Mouse (Mus musculus) left cerebral cortex, adult 8-10 months (tissue): ENCODE measurements around the gene Aprt. TPM values are rescaled to one million over a fixed set of nuclear protein-coding genes. Genes with fewer than 3 reads are reported as not detected.

ENCODE experiments used
- DNase-seq, 2 experiments: peaks; one replicate each; pipeline ENCODE4 v3.0.0; 2022; ENCODE audit warnings: low spot score in 2 of 2
- total RNA-seq, 4 experiments: library from RNA; stranded (reverse); gene quantifications; 2 replicates each; pipeline ENCODE4 v1.2.4; 2022

The Aprt gene
- total RNA-seq, result 10 to 100 TPM; 52.8 to 60.2 (median 57.6) TPM

DNA sequence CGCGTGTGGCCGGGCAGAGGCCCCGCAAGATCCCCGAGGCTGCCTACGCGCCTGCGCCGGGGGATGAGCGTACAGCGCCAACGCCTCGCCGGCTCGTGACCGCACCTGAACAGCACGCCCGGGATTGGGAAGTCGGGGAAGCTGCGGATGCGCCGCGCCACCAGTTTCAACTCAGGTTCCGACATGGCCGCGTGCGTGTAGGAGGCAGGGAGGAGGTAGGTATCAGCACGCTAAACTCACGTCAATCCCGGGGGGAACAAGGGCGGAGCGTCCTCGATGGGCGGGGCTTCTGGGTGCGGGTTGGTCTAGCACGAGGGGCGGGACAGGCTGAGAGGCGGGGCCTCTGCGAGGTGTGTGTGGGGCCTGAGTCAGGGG is at the start of gene Aprt:
TSS of gene Aprt (minus strand) at position 262 of the 375 bp plus-strand sequence.
- DNase-seq, result peak; percentile 84 to 94

DNA sequence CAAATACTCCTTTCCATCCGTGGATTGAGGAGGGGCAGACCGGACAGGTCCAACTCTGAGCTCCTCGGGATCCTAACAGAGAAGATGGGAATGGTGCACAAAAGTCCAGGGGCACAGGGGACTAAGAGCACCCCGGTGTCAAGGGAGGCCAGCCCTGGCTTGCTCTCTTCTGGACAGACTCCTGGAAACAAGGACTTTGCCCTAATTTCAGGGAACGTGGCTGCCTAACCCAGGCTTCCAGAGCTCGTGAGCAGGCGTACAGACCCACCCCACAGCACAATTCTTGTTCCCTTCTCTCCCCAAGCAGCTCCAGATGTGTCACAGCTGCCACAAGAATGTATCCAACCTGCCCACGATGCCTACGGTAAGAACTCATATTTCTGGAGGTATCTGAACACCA is 49.1 kb upstream of the Aprt start:
- no peak for DNase-seq

DNA sequence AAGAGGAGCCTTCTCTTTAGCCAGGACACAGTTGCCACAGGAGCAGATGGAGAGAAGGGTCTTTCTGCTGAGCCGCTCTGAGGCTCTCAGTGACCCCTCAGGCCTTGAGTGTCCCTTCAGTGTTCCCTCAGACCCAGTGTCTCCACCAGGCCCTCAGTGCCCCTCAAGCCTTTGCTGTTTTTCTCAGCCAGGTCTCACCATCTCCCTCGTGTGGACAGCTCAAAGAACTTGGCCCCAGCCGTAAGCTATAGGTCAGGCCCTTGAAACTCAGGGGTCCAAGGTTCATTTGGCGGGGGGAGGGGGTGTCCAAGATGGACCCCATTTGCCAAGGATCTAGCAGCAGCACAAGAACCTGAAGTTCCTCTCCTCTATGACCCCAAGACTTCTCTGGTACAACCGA is 47.9 kb upstream of the Aprt start:
- DNase-seq, result no peak

DNA sequence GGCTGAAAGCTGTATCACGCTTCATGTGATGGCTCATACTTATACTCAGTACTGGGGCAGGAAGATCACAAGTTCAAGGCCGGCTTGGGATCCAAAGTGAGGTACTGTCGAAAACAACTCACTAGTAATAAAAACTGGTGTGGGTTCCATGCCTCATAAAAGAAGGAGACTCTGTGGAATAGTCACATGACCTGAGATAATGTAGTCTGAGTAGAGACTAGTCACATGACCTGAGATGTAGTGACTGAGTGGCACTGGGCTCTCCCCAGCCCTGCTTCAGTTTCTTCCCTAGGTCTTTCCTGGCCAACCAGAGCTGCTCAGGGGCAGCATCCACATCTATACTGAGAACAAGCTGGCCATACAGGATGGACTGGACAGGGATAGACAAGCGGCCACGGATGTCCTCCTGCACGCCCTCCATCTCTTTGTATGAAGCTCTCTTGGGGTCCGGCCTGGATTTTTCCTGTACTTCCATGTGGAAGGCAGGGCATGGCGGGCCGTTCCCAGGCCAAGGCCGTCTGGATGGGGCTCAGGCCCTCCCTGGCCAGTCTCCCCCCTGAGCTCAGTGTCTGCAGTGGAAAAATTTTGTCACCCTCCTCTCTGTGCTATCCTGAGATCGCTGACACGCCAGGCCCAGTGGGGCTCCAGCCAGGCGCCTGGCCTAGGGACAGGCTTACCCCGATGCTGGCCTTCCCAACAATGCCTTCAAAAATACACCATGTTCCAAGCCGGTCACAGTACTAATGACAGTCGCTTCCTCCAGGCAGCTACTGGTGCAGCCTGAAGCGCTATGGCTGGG is 47.3 kb upstream of the Aprt start:
- no peak for DNase-seq

DNA sequence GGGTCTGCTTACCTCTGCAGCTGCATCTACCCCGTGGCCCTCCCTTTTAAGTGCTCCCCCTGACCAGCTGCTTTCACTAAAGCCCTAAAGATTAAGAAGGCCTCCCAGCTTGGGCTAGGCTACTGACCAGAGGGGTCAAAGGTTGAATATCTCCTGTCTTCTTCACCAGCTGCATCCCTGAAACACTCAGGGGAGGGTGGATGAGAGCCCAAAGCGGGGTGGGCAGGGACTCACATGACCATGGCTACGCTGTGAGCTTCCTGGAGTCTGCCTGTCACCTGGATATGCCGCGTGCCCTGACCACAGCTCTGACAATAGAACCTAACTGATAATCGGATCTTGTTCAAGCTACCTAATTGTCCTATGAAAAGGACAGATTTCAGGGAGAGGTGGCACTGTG is 46.0 kb upstream of the Aprt start, which contains the start of gene Pabpn1l:
TSS of gene Pabpn1l (minus strand) at position 13 of the 400 bp plus-strand sequence.
- DNase-seq, result no peak

DNA sequence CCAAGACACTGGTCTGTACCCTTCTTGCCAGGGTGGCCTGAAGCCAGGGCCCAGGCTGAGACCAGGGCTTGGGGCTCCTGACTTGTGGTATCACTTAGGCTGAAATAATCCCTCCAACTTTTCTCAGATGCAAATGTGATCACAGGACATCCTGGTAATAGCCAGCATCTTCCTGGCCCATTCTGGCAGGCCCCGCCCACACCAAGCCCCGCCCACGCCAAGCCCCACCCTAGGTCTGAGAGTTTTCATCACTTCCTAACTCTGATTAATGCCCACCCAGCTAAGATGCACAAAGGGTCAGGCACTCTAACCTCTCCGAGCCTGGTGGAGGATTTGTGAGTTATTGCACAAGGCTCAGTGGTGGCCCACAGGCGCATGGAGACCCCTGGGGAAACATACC is 43.7 kb upstream of the Aprt start:
- no peak for DNase-seq

DNA sequence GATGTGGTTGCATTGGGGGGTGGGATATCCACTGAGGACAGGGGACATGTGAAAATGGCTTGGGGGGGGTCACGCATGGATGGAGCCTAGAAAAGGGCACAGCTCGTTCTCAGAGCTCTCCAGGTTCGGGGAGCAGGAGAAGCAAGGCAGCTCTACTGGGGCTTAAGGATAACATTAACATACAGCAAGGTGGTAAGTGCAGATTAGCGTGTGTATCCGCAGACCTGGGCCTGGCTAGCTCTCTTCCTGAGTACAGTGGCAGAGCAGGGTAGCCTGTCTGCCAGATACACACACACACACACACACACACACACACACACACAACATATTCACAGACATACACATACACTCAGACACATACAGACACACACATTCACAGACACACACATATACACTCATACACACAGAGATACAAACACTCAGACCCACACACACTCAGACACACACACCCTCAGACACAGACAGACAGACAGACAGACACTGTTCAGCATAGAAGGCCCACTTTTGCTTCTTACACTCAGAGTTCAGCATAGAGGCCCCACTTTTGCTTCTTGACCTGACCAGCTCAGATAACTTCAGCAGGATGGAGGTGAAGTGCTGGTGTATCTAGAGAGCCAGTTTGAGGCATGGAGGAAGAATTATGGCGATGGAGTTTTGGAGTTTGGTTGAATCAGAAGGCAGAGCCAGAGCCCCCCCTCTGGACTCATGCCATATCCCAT is 42.1 kb upstream of the Aprt start:
- DNase-seq, result no peak

DNA sequence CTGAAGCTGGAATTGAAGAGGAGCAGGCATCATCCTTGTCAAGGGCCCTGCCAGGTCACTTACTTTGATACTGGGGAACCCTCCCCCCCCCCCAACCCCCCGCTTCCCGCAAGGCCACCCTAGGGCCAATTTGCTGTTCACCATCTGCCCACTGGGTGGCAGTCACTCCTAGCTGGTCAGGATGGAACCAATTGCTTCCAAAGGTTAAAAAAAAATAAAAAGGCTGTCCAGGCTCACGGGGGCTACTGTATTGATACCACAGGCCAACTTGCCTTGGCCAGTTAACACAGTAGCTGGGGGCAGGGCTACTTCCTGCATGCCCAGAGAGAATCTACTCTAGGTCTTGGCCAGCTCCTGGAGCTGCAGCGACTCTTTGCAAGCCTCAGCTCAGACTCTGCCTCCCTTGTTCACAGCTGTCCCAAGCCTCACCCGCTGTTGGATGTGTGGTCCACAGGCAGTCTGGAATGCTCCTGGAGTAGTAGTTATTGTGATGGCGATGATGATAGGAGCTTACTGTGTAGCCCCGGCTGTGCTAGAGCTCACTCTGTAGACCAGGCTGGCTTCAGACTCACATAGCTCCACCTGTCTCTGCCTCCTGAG is 41.3 kb upstream of the Aprt start:
- DNase-seq, result peak in 1 of 2 experiments; percentile 71

DNA sequence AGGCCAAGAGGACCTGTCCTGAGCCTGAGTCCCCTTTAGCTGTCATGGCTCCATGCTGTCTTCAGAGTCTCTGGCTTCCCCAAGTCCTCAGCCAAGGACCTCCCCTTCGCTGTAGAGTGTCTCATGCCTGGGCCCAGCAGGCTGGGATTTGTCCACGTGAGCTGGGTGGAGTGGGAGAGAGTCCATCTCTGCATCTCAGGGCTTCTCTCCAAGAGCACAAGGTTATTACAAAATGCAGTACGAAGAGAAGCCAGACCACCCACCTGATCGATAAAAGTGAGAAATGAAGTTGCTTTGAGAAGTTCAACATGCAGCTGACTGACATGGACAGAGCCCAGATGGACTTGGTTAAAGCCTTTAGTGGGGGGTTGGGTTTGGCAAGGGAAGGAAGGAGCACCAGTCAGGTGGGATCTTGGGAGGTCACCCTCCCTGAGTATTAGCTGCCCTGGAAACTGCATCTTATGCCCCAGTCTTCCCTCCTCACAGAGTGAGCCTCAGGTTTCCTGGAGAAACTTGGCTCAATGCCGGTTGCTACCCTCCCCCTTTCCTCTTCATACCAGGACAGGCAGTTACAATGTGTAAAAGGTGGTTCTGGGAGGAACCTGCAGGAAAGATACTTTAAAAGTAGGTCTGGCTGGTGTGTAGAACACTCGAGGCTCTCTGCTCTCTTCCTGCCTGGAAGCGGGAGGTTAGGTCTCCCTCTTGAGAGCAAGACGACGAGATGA is 39.6 kb upstream of the Aprt start:
- no peak for DNase-seq

DNA sequence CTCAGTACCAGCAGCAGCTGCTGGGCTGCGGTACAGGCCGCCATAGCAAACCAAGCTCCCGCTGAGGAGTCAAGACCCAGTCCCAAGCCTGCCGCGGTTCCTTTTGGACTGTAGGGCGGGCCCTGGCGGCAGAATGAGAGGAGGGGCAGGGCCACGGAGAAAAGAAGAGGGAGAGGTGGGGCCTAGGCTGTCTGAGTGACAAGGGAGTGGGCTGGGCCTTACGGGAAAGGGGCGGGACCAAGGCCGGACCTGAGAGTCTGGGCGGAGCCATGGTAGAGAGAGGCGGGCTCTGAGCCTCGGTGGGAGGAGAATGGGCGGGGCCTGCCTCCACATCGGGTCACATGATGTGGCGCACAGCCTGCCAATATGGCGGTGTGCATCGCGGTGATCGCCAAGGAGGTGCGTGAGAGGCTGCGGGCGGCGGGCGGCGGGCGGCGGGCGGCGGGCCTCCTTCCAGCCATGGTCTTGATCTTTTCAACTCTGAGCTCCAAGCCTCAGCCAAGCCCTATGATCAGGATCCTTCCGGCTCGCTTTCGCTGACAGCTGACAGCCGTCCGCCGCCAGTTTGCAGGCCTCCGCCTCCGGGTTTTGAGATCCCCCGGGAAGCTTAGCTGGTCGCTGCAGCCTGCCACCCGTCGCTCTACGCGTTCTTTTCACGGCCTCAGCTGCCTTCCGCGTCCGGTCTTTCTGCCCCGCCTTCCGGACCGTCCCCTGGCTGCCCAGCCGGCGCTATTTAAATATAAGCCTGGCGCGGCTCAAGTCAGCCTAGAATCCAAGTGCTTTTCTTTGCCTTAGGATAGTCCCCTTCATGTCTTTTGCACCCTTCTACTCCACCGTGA is 34.8 kb upstream of the Aprt start, which contains the start of the genes Galns and Trappc2l:
TSS of gene Galns (minus strand) at position 169 of the 839 bp plus-strand sequence.
TSS of gene Trappc2l (plus strand) at position 346 of the 839 bp plus-strand sequence.
- peak; percentile 75 to 94 for DNase-seq

DNA sequence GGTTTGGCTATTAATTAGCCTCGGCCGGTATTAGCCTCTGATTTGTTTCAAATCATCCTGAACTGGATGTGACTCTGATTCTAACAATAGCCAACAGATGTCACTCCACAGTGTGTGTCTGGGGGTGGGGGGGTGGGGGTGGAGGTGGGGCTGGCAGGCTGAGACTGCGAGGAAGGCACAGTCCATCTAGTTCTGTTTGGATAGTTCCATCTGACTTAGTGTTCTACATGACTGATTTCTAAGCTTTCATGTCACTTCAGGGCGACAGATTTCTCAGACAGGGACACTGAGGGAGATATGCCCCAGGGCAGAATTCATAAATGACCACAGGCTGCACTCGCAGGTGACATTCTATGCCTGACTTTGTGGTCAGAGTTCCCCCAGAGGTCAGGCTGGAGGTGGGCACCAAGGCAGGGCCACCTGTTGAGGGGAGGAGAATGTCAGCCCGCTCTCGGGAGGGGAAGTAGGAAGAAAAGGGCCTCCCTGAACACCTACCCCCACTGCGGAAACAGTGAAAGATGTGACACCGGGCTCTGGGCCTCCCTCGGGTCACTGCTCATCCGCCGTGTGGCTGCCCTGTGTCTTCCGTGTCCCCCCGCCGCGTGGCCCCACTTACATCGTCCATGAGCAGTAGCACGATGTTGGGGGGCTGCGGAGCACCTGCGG is 34.0 kb upstream of the Aprt start:
- DNase-seq, result no peak

DNA sequence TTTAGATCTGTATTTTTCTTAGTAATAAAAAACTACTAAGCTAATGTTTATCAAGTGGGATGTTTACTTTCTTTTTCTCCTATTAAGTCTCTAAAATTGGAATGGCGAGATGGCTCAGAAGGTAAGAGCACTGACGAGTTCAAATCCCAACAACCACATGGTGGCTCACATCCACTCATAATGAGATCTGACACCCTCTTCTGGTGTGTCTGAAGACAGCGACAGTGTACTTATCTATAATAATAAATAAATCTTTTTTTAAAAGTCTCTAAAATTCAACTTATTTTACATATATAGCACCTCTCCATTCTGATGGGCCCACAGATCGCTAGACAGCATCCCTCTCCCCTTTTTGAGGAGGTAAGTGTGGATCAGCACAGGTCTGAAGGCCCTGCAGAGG is 33.5 kb upstream of the Aprt start:
- no peak for DNase-seq

DNA sequence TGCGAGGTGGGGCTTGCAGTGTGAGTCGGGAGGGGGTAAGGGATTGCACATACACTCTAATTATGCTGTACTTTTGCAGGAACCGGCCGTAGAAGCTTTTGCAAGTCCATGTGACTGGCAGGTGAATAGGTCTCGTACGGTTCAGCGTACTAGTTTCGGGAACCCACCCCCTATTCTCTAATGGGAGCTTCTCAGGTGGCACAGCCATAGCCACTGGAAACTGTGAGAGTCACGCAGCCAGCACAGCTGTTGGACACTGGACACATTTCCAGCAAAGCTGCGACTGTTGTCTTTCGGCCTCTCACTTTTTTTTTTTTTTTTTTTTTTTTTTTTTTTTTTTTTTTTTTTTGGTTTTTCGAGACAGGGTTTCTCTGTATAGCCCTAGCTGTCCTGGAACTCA is 30.1 kb upstream of the Aprt start:
- no peak for DNase-seq

DNA sequence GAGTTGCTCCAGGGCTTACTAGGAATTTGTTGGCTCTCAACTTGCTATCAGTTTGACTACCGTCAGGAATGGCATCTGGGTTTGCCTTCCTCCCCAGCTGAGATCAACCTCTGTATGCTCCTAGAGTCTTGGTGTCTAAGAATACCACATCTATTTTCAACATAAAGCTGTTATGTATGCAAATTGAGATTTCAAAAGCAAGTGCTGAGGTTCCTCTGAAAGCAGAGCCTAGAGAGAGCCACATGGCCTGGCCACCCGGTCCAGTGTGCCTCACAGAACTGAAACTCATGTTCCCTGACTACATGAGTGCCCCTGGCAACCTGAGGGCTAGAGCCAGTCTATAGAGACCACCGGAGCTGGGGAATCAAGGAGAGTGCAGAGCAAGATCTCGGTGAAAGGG is 28.7 kb upstream of the Aprt start:
- no peak for DNase-seq

DNA sequence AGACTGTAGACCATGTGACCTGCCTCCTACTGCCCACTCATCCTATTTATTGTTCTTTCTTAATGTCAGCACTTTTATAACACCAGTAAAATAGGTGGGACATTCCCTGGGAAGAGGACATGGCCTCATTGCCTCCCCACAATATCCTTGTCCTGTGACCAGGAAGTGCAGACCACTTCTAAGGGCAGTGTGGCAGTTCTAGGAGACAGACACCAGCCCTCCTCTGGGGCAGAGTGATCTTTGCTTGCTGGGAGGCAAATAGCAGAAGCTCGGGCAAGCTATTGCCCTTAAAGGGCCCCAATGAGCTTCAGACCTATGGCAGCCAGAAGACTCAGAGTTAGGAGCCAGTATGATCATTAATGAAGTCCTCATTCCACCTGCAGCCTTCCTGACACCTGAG is 27.9 kb upstream of the Aprt start:
- DNase-seq, result no peak

DNA sequence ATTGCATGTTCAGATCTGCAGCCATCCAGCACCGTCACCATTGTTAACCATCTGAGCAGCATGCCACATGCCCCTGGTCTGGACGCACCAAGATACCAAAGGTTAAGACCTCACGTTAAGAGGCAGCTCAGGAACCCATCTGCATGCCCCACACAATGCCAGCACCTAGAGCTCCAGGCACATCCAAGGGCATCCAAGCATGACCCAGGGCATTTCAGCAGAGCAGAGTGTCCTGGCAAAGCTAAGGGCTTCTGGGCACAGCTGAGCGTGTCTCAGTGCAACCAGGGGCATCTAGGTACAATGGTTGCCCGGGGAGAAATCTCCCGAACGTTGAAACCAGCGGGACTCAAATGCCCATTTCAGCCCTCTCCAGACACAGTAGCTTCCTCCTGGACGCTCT is 24.0 kb upstream of the Aprt start:
- no peak for DNase-seq

DNA sequence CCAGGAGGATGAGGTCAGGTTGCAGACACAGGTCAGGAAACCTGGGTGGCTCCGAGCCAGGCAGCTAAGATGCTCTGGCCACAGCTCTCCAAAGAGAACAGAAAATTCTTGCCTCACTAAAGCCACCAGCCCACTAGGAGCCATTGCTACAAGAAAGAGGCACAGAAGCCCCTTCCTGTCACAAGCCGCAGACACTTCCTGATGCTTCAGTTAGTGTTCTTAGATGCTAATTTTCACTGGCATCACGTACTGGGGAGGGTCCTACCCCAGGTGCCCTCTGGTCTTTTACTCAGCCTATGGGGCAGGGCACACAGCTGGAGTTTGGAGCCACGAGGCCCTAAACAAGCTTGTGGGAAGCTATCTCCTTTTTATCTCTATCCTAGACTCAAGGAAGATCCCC is 19.3 kb upstream of the Aprt start:
- DNase-seq, result no peak

DNA sequence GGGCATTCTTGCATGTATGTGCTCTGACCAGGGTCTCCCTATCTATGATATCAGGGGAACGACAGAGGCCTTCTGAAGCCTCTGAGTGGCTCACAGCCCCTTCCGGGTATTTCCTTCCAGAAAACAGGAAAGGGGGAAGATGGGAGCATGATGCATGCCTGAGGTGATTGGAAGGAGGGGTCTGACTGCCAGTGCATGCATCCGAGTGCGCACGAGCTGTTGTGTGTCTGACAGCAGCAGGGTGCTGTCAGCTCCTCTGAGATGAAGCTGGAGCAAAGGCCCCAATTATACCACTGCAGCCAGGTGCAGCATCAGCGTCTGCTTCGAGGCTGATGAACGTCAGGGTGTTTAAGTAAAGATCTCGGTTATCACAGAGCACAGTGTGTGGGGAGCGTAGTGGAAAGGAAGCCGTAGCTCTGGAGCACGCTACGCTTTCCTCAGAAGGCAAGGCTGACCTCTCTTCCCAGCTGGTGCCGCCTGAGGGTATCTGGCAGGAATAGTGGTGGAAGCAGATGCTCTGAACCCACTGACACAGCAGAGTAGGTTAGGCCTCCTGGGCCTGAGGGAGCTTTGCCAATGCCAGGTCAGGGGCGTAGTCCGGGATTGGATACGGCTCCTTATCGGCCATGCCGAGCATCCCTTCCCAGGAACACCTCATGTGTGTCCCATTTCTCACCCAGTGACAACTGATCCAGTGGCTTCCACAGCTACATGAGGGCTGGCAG is 17.2 kb upstream of the Aprt start:
- no peak for DNase-seq

DNA sequence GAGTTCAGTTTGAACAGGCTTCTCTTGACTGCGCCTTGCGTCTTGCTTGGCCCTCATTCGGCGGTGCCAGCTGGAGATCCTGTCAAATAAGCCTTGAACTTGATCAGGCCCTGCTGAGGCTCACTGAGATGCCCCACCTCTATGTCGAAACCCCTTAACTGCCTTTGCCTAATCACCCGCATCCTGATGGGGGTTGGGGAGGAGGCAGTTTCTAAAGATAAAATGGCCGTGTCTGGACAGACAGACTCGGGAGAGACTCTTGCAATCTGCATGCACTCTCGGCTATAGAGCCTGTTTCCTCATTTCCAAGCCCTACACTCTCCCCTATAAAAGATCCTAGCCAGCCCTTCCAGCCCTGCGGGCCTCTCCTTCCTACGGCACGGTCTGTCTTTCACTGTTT is 16.5 kb upstream of the Aprt start:
- no peak for DNase-seq

DNA sequence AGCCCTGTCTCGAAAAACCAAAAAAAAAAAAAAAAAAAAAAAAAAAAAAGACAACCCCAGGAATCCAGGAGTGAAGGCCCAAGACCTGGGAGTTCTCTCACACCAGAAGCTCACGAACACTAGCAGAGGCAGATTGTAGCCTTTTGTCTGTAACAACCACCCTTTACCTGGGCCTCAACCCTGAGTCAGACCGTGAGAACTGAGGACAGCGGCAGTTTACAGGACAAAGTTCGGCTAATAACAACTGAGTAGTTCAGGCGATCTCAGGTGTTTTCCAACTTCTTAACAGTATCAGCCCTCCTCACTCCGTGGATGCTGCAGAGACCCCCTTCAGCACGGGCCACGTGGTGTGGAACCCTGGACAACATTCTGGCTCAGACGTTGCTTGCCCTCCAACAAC is 10.0 kb upstream of the Aprt start:
- DNase-seq, result no peak
